Mouse (Mus musculus) ES-E14 (cell line): Measurements from ENCODE around the gene Gabrd. TPM values are rescaled to one million over a fixed set of nuclear protein-coding genes. Genes with fewer than 3 reads are reported as not detected.
"Not testable (repeated sequence)": the region's sequence is repeated elsewhere in the genome, so short reads cannot be mapped to it uniquely, and the experiment has no call there.

Experiments used
- DNase-seq: peaks from one replicate; pipeline ENCODE4 v3.0.0-alpha.2; 2013; ENCODE audit warnings: low read depth, low spot score
- H3K27ac ChIP-seq: 2 replicates; pipeline ENCODE4 v1.5.1; 2012; ENCODE audit warnings: low read depth, mild to moderate bottlenecking, low read length, moderate library complexity, mixed read lengths; ENCODE audit not compliant: poor library complexity, insufficient read depth, severe bottlenecking
- H3K36me3 ChIP-seq: 2 replicates; pipeline ENCODE4 v1.6.1; 2012; ENCODE audit warnings: mild to moderate bottlenecking, low read length, moderate library complexity, mixed read lengths; ENCODE audit not compliant: control insufficient read depth, poor library complexity, insufficient read depth, severe bottlenecking
- H3K4me1 ChIP-seq, 2 experiments: fragments of 150-350 bp in 1 of 2; sonication (generic) in 1 of 2; 2 replicates each; pipeline ENCODE4 v1.6.1; 2012; ENCODE audit warnings: low read length in 2 of 2, mild to moderate bottlenecking in 1 of 2, mixed read lengths in 1 of 2; ENCODE audit not compliant: control insufficient read depth in 2 of 2, insufficient read depth in 2 of 2, poor library complexity in 1 of 2
- H3K4me3 ChIP-seq, 2 experiments: fragments of 150-350 bp in 1 of 2; sonication (generic) in 1 of 2; 2 replicates each; pipeline ENCODE4 v1.5.1; 2012; ENCODE audit warnings: low read length in 2 of 2, low read depth in 1 of 2, mild to moderate bottlenecking in 1 of 2, mixed read lengths in 1 of 2; ENCODE audit not compliant: insufficient read depth in 1 of 2, poor library complexity in 1 of 2, severe bottlenecking in 1 of 2
- H3K9ac ChIP-seq: 2 replicates; pipeline ENCODE4 v1.6.1; 2012; ENCODE audit warnings: low read depth, mild to moderate bottlenecking, low read length, mixed read lengths; ENCODE audit not compliant: poor library complexity, insufficient read depth, severe bottlenecking
- H3K9me3 ChIP-seq: fragments of 150-350 bp; sonication (generic); 2 replicates; pipeline ENCODE4 v1.6.1; 2012; ENCODE audit warnings: low read depth, mild to moderate bottlenecking, low read length; ENCODE audit not compliant: control insufficient read depth, insufficient read depth
- CHD2 ChIP-seq: IDR thresholded peaks from 2 replicates; pipeline ENCODE4 v1.6.1; 2014; ENCODE audit warnings: mild to moderate bottlenecking, low read depth, low read length, inconsistent platforms
- HCFC1 ChIP-seq: IDR thresholded peaks from 2 replicates; pipeline ENCODE4 v1.6.1; 2012; ENCODE audit warnings: low read length, inconsistent platforms, borderline replicate concordance; ENCODE audit not compliant: insufficient read depth
- MAFK ChIP-seq: IDR thresholded peaks from 2 replicates; pipeline ENCODE4 v1.6.1; 2014; ENCODE audit warnings: mild to moderate bottlenecking, low read depth, low read length, inconsistent platforms; ENCODE audit not compliant: insufficient read depth
- ZC3H11A ChIP-seq: IDR thresholded peaks from 2 replicates; pipeline ENCODE4 v1.6.1; 2012; ENCODE audit warnings: low read depth, mild to moderate bottlenecking, inconsistent platforms, low read length, borderline replicate concordance
- ZNF384 ChIP-seq: IDR thresholded peaks from 2 replicates; pipeline ENCODE4 v1.6.1; 2012; ENCODE audit warnings: low read depth, low read length, inconsistent platforms
- in situ Hi-C, 2 experiments: fragments of 600-800 bp; cut with MboI; formaldehyde crosslinking; loops; one replicate each; pipeline ENCODE4 v1.15.1; 2025; ENCODE audit warnings: low sequenced_read_pairs in 2 of 2, inconsistent platforms in 1 of 2; ENCODE audit not compliant: unreplicated experiment in 2 of 2
- total RNA-seq: library from RNA; depleted of rRNA; stranded (reverse); fragments of 300-350 nt; gene quantifications from 2 replicates; pipeline ENCODE4 v1.2.3, GENCODE M21; 2012

Gabrd gene
- total RNA-seq, 1 experiment, result not detected

DNA sequence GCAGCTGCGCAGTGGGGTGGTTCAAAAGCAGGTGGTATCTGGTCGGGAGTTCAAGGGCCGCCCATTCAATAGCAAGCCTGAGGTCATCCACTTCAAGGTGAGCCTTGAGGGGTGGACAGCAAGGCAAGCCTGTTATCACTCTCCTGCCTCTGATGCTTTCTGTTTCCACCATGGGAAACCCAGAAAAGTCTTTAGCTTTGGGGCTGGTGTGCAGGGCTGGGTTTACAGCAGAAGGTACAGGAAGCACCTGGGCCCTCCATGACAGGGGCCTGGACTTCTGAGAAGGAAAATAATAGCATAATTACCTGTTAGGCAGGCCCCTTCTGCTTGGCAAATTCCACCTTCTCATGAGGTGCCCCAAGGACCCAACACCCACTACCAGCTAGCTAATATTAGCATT lies 31.3 kb upstream of the Gabrd start:
- no peak for DNase-seq
- no peak overlapping the region for H3K27ac ChIP-seq
- TF ChIP-seq CHD2 (no peak), ZC3H11A (no peak), ZNF384 (no peak), MAFK (no peak), HCFC1 (no peak)
- no peak overlapping the region for H3K4me3 ChIP-seq
- H3K36me3 ChIP-seq, result no peaks in the 10 kb centered on the region
- no peaks in the 10 kb centered on the region for H3K9me3 ChIP-seq
- no peaks in the 10 kb centered on the region for H3K4me1 ChIP-seq
- no peak overlapping the region for H3K9ac ChIP-seq
- in situ Hi-C loops, result no loop called here

DNA sequence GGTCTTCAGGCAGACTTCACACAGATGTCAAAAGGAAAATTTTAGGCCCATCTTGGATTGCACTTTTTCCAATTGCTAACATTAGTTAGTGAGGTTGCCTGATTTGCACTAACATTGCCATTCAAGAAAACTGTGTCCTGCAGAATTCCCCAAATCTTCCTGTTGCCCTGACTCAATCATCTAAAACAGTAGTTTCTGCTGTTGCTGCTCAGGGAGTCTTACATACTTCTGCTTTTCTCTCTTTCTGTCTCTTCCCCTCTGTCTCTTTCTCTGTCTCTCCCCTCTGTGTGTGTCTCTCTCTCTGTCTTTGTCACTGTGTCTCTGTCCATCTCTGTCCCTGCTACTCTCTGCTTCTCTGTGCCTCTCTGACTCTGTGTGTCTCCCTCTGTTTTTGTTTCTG lies 30.5 kb upstream of the Gabrd start:
- TF ChIP-seq MAFK, result no peak
- TF ChIP-seq ZC3H11A, result no peak
- TF ChIP-seq CHD2, result no peak
- no peak for TF ChIP-seq ZNF384
- TF ChIP-seq HCFC1, result no peak
- H3K9me3 ChIP-seq, result no peaks in the 10 kb centered on the region
- H3K36me3 ChIP-seq, result no peaks in the 10 kb centered on the region
- H3K4me3 ChIP-seq, result no peak overlapping the region
- H3K27ac ChIP-seq, result no peak overlapping the region
- H3K4me1 ChIP-seq, result no peaks in the 10 kb centered on the region
- no peak for DNase-seq
- in situ Hi-C loops, result no loop called here
- H3K9ac ChIP-seq, result no peak overlapping the region

DNA sequence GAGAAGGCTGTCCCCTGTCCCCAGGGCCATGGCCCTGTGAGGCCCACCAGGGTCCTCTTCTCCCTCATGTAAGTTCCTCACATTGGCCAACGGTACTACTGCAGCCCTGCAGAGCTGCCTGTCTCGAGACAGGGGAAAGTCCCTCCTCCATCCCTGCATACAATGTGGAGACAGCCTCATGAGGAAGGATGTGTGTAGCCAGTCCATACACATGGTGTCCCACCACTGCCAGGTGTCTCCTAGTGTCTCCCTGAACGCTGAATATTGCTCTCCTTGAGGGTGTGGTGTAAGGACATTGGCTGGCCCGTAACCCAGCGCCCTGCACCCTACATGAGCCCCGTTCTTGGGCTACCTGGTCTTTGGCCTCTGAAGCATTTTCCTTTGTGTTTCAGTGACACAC lies 28.4 kb upstream of the Gabrd start:
- no peak overlapping the region for H3K4me3 ChIP-seq
- H3K9ac ChIP-seq, result no peak overlapping the region
- no peaks in the 10 kb centered on the region for H3K4me1 ChIP-seq
- in situ Hi-C loops, result no loop called here
- DNase-seq, result no peak
- no peaks in the 10 kb centered on the region for H3K36me3 ChIP-seq
- no peak for TF ChIP-seq MAFK
- TF ChIP-seq HCFC1, result no peak
- TF ChIP-seq ZNF384, result no peak
- no peak for TF ChIP-seq CHD2
- no peak overlapping the region for H3K27ac ChIP-seq
- no peaks in the 10 kb centered on the region for H3K9me3 ChIP-seq

DNA sequence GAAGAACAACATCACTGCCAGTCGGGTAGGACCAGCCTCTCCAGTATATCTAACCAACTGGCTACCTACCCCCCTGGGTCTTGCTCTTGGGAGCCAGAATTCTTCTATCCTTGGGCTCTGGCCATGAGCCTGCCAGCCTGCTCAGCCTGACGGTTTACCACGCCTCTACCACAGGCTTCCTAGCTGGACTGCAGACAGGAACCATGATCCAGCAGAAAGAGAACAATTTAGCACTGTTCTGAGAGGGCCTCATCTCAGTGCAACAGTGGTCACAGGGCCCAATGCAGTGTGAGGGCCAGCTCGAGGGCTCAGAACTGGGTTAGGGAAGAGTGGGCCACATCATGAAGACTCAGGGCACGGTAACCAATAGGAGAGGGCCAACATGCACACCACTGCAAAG lies 26.1 kb upstream of the Gabrd start:
- Histone ChIP-seq H3K4me3 (no peak overlapping the region), H3K27ac (no peak overlapping the region), H3K9me3 (no peaks in the 10 kb centered on the region), H3K9ac (no peak overlapping the region), H3K36me3 (no peaks in the 10 kb centered on the region), H3K4me1 (no peaks in the 10 kb centered on the region)
- DNase-seq, result no peak
- TF ChIP-seq ZNF384 (no peak), HCFC1 (no peak), MAFK (no peak), CHD2 (no peak), ZC3H11A (no peak)
- in situ Hi-C loops, result no loop called here

DNA sequence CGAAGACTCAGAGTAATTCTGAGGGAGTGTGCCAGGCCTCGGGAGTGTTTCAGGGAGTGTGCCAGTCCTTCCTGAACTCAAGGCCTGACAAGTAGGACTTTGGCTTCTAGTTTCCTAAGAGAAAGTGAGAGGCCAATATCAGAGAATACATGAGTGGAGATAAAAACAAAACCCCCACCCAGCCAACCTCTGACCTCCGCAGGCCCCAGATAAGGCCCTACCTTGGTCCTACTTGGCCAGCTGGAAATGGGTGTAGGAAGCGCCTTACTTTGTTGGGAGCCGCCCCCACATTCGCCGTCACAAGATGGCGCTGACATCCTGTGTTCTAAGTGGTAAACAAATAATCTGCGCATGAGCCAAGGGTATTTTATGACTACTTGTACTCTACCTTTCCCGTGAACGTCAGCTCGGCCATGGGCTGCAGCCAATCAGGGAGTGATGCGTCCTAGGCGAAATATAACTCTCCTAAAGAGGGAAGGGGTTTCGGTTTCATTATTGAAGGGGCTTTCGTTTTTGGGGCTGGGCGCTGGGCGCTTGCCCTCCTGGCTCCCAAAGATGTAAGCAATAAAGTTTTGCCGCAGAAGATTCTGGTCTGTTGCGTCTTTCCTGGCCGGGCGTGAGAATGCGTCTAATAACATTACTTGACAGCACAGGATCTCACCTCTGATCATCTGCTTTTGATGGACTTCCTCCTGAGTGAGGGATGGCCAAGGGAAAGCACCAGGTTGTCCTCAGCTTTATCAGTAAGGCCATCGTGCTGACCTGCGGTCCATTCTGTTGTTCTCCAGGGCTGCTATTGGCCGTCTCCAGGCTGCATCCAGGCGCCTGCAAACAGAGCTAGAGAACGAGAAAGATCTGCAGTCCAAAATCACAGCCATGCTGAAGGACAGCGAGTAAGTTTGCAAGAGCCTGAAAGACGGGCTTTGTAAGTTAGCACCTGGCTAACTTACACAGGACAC lies 23.8 kb upstream of the Gabrd start:
- DNase-seq, H3K36me3 ChIP-seq, in situ Hi-C loops, H3K27ac ChIP-seq, H3K9me3 ChIP-seq, H3K4me3 ChIP-seq, H3K4me1 ChIP-seq, H3K9ac ChIP-seq: not testable (repeated sequence)
